In genomic region chr17:56370090-56370489, GRCm38 (mm10) we compare ENCODE assay signal across 29 mouse cellular contexts. TPM values are rescaled to one million over a fixed set of nuclear protein-coding genes. Genes with fewer than 3 reads are reported as not detected.
A peak's percentile ranks its signal among the peaks of the same experiment; 100 is the strongest.
DNase-seq lines count a peak whose midpoint lies in the region; ATAC-seq and TF ChIP-seq lines count a peak whose summit lies in the region.
"Had no signal": no experiment of that assay in that cellular context is flagged by ENCODE, and none has a peak within 500 bp of the region (broad histone marks: within the 10 kb centered on the region; RNA-seq: fewer than 3 reads in every experiment).

No protein-coding gene starts in this region.

- ATAC-seq in frontal cortex, adult (ENCODE audit: low TSS enrichment), result peak; percentile 43
- no peak for ATAC-seq in neural tube, embryonic 15.5 days (ENCODE audit: low FRiP score)
- ATAC-seq: forebrain, embryonic 13.5 days; intestine, postnatal 0 days; Patski had no signal

- peaks cover 53% of the 10 kb centered on the region for H3K36me3 ChIP-seq in neural tube, embryonic 15.5 days

- no peak for DNase-seq in frontal cortex, postnatal 10 days (ENCODE audit: low spot score in 2 of 2)
- DNase-seq in left cerebral cortex, adult 2 months (ENCODE audit: extremely low spot score in 1 of 2, low spot score in 2 of 2), result no peak
- DNase-seq in left cerebral cortex, adult 8-10 months (ENCODE audit: low spot score in 2 of 2), result no peak
- DNase-seq in brain, adult 2 months (ENCODE audit: low read depth, low spot score), result peak; percentile 81
- no peak for DNase-seq in gastrocnemius, postnatal 10 days
- DNase-seq in thymus, postnatal 14 days, result no peak
- DNase-seq: adrenal gland, postnatal 10 days; cerebellum, adult 11 months; cerebellum, adult 9-10 months; cerebellum, postnatal 36 days; embryo, embryonic 11 days; gastrocnemius, adult 2 months; heart, adult 2 months; heart, postnatal 14 days; kidney, adult 9 months; kidney, postnatal 10 days; midbrain, embryonic 14.5 days; retina, postnatal 1 day had no signal

- no peaks in the 10 kb centered on the region for H3K9me3 ChIP-seq in neural tube, embryonic 15.5 days (replicated peaks)
- H3K9me3 ChIP-seq: forebrain, embryonic 13.5 days; heart, embryonic 13.5 days; hindbrain, embryonic 10.5 days; limb, embryonic 13.5 days; lung, embryonic 15.5 days had no signal

- H3K9ac ChIP-seq in neural tube, embryonic 15.5 days (replicated peaks), result no peak overlapping the region
- H3K9ac ChIP-seq: forebrain, embryonic 13.5 days; lung, embryonic 15.5 days had no signal

- peaks cover 87% of the 10 kb centered on the region for H3K4me1 ChIP-seq in neural tube, embryonic 15.5 days

- intact Hi-C loops in left cerebral cortex, adult 2 months (cut with DNase I), result no loop called here

- H3K4me2 ChIP-seq in neural tube, embryonic 15.5 days, result no peak overlapping the region
- H3K4me2 ChIP-seq: forebrain, embryonic 13.5 days; heart, embryonic 13.5 days; limb, embryonic 13.5 days; liver, embryonic 11.5 days; lung, embryonic 15.5 days had no signal

- no peak for TF ChIP-seq CTCF in left cerebral cortex, adult 2 months (IDR thresholded peaks at IDR 0.05)

- H3K4me3 ChIP-seq in left cerebral cortex, adult 2 months, result no peak overlapping the region
- H3K4me3 ChIP-seq in neural tube, embryonic 15.5 days (replicated peaks), result no peak overlapping the region
- H3K4me3 ChIP-seq: erythroblast, embryonic 14.5 days; forebrain, embryonic 13.5 days; gastrocnemius, adult 2 months; heart, adult 2 months; heart, embryonic 13.5 days; hindbrain, embryonic 10.5 days; limb, embryonic 13.5 days; lung, embryonic 15.5 days had no signal

- H3K27ac ChIP-seq in left cerebral cortex, adult 2 months, result peak overlapping the region; percentile 92
- peak overlapping the region; percentile 42; the same call in 1 of the 2 replicates for H3K27ac ChIP-seq in neural tube, embryonic 15.5 days (replicated peaks)
- H3K27ac ChIP-seq: gastrocnemius, adult 2 months; heart, adult 2 months; heart, embryonic 13.5 days; hindbrain, embryonic 10.5 days; limb, embryonic 13.5 days; lung, embryonic 15.5 days had no signal

- no peaks in the 10 kb centered on the region for H3K27me3 ChIP-seq in neural tube, embryonic 15.5 days (replicated peaks)
- H3K27me3 ChIP-seq: forebrain, embryonic 13.5 days; heart, embryonic 13.5 days; limb, embryonic 13.5 days; lung, embryonic 15.5 days; Patski had no signal

- 76% methylated on average over 3 of the region's 3 CpGs for WGBS in neural tube, embryonic 15.5 days

RNA-seq across cellular contexts. Expression of gene Kdm4b, which starts 44.2 kb away (rescaled TPM):
- 10 to 100 TPM; 66.2 to 71.8 TPM for total RNA-seq in left cerebral cortex, adult 2 months (2021)
- total RNA-seq in left cerebral cortex, adult 8-10 months (2022), result 10 to 100 TPM; 66.4 to 71.0 (median 67.0) TPM
- polyA plus RNA-seq in neural tube, embryonic 15.5 days (2015; fragmentation: Nextera tagmentation; extraction: Ambion mirVana), result 59.1 and 65.2 TPM in 2 replicates
- total RNA-seq in gastrocnemius, postnatal 10 days (2021), result 10 to 100 TPM; 24.9 to 28.6 TPM
